Mouse (Mus musculus) left cerebral cortex, postnatal 4 days (tissue): Measurements from ENCODE around the gene Lhfpl5. TPM values are rescaled to one million over a fixed set of nuclear protein-coding genes. Genes with fewer than 3 reads are reported as not detected.

Experiments used
- DNase-seq: peaks from one replicate; pipeline ENCODE4 v3.0.0-alpha.2; 2022
- intact Hi-C: fragments of 180-260 bp; cut with DNase I; formaldehyde crosslinking; loops from one replicate; pipeline ENCODE4 v1.15.1; 2025
- microRNA-seq: library from miRNA; unstranded; fragments of <30 nt; microRNA quantifications from one replicate; pipeline ENCODE4 v1.2.0, GENCODE M21; 2022
- total RNA-seq, 2 experiments: library from RNA; stranded (reverse); gene quantifications; 2 replicates each; pipeline ENCODE4 v1.2.3; 2021

Gene Lhfpl5
- total RNA-seq, 2 experiments from 2014 or later = 7.4 to 8.1 TPM

DNA sequence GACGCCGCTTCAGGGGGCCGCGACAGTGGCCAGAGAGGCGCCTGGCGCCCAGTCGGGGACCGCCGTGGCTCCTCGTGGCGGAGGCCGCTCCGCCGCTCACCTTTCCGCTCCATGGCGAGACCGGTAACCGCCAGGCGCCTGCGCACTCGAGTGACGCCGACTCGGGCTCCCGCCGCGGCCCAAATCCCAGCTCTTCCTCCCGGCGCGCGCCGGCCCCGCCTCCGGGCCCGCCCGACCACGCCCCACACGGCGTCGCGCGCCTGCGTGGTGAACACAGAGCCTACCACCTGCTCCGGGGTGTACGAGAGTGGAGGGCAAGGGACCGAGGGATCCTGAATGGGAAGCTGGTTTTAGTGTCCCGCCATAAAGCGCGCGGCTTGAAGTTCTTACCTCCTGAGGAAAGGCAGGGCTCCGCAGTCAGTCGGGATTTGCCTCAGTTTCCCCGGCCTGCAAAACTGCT, 46.9 kb downstream of the Lhfpl5 start, which contains the start of gene Srpk1:
Gene Srpk1, minus strand, starts transcription at position 410 of the 460 bp plus-strand sequence.
- intact Hi-C loops = loop anchor here (5.0 kb wide), 1 partner anchor 70 kb away; the partner anchor contains the start of genes Mapk14 and Slc26a8
- DNase-seq = peak; percentile 93

DNA sequence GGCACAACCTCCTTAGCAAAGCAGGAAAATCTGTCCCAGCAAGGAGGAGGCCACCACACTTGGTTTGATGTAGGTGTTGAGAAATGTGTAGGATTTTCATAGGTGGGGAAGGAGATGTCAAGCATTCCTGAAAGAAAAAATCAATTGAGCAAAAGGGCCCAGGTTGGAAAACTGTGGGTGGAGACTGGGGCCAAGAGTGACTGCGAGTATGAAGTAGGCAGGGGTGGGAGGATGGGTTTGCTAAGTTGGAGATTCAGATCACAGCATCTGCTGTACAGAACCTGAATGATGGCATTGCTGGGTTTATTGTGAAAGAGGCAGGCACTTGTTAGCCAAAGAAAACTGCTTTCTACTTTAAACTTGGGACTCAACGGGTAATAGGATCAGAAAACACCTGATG, 49.4 kb downstream of the Lhfpl5 start:
- intact Hi-C loops = loop anchor here (5.0 kb wide), 1 partner anchor 67 kb away; the partner anchor contains the start of genes Mapk14 and Slc26a8
- DNase-seq = no peak

DNA sequence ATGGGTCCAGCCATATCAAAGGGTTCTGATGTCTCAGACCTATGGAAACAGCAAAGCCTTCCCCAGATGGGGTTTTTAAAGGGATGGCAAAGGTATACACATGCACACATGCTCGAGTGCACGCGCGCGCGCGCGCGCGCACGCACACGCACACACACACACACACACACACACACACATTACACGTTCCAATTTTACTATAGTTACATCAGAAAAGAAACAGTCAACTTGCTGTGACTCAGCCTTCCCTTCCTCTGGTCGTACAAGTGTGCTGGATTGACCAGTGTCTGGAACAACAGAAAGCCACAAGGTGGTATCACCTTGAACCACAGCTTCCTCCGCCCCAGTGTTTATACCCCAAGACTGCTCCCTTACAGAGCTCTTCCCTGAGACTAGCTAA, 49.9 kb downstream of the Lhfpl5 start:
- intact Hi-C loops = no loop called here
- DNase-seq = no peak

DNA sequence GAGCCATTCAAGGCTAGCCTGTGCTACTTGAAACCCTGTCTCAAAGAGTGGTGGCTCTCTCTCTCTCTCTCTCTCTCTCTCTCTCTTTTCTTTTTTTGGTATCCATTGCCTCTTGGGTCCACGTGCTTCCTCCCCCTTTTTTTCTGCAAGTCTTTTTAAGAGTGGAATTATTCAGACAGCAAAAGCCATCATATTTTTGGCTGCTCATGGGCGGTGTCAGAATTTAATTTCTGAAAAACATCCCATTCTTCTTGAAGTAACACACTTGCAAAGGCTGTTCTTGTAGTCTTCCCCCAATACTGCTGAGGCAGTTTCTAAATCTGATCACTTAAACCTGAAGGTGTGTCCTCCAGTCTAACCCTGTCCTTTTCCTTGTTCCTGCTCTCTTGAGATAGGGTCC, 51.5 kb downstream of the Lhfpl5 start:
- intact Hi-C loops = no loop called here
- DNase-seq = no peak

- intact Hi-C loops = no loop called here
These were observed 53.0 kb downstream of the Lhfpl5 start for GRCm38 (mm10) chr17:28628248-28629124.

GRCm38 (mm10) chr17:28629125-28629524, 53.7 kb downstream of the Lhfpl5 start:
- DNase-seq = no peak
- intact Hi-C loops = no loop called here

More at GRCm38 (mm10) chr17:28628248-28629124, 53.0 kb downstream of the Lhfpl5 start:
- DNase-seq = no peak

Small RNA genes within 50 kb of the gene (microRNA-seq; reads per million reads assigned to microRNA genes)
- gene Gm25195 = not detected
- not detected for gene Mir6969

Other genes with a start within 250 kb of the Lhfpl5 start
- gene Rpl10a, start 247.2 kb upstream of the Lhfpl5 start, total RNA-seq = 100 to 1,000 TPM; 646 to 664 TPM
- gene Tead3, start 224.8 kb upstream of the Lhfpl5 start, total RNA-seq = 1 to 10 TPM; 5.8 to 6.3 TPM
- gene Tulp1, start 210.4 kb upstream of the Lhfpl5 start, total RNA-seq = under 1 TPM; 0.58 to 0.92 TPM
- 10 to 100 TPM; 39.0 to 40.9 TPM for gene Fkbp5, start 58.1 kb upstream of the Lhfpl5 start, total RNA-seq
- not detected for gene Armc12, start 44.8 kb upstream of the Lhfpl5 start, total RNA-seq
- gene Clpsl2, start 26.2 kb upstream of the Lhfpl5 start, total RNA-seq = not detected
- gene Clps, start 14.9 kb upstream of the Lhfpl5 start, total RNA-seq = not detected
- 100 to 1,000 TPM; 127 to 133 TPM for gene Srpk1, start 47.1 kb downstream of the Lhfpl5 start, total RNA-seq
- 10 to 100 TPM in 1 of 2 experiments, 1 to 10 TPM in 1; 6.2 to 10.4 TPM for gene Slc26a8, start 114.6 kb downstream of the Lhfpl5 start, total RNA-seq
- 10 to 100 TPM; 46.5 to 53.2 TPM for gene Mapk14, start 115.7 kb downstream of the Lhfpl5 start, total RNA-seq
- gene AC170998.1, start 150.4 kb downstream of the Lhfpl5 start, total RNA-seq = 1 to 10 TPM; 2.0 to 3.4 TPM
- under 1 TPM; 0.72 to 0.83 TPM for gene Mapk13, start 193.7 kb downstream of the Lhfpl5 start, total RNA-seq
- gene Brpf3, start 225.4 kb downstream of the Lhfpl5 start, total RNA-seq = 10 to 100 TPM; 40.4 to 41.5 TPM